Mouse (Mus musculus): Measurements from ENCODE around the gene 4931406P16Rik. TPM values are rescaled to one million over a fixed set of nuclear protein-coding genes. Genes with fewer than 3 reads are reported as not detected.

4931406P16Rik gene
- total RNA-seq, 2 experiments from 2014 or later = 38.6 to 49.4 TPM

- no peak for DNase-seq (ENCODE audit: low spot score in 2 of 2)
- intact Hi-C loops (cut with DNase I) = no loop called here
Observed at GRCm38 (mm10) chr7:34257279-34257678, 56.1 kb downstream of the 4931406P16Rik start.

DNA sequence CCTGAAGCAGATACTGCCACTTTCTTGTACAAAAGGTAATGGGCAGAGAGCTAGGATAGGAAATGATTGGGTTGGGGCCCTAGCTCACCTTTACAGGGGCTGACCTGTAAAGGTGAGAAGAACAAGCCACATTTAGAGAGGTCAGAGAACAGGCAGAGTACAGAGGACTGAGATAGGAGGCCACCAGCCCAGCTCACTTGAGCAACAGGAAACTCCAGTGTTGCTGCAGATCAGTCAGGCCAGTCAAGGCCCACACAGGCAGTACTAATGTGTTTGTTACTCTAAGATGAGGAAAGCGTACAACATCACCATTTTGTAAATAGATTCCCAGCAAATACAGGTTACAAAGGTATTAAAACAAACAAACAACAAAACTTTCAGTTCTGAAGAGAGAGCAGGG lies 57.4 kb downstream of the 4931406P16Rik start:
- no peak for DNase-seq (ENCODE audit: low spot score in 2 of 2)
- intact Hi-C loops (cut with DNase I) = no loop called here

GRCm38 (mm10) chr7:34255137-34255536 lies 58.2 kb downstream of the 4931406P16Rik start:
- no peak for DNase-seq (ENCODE audit: low spot score in 2 of 2)
- intact Hi-C loops (cut with DNase I) = no loop called here

GRCm38 (mm10) chr7:34252030-34252429 lies 61.3 kb downstream of the 4931406P16Rik start:
- intact Hi-C loops (cut with DNase I) = loop anchor here (5.0 kb wide), 1 partner anchor 105 kb away; no protein-coding TSS in a partner anchor
- no peak for DNase-seq (ENCODE audit: low spot score in 2 of 2)

DNA sequence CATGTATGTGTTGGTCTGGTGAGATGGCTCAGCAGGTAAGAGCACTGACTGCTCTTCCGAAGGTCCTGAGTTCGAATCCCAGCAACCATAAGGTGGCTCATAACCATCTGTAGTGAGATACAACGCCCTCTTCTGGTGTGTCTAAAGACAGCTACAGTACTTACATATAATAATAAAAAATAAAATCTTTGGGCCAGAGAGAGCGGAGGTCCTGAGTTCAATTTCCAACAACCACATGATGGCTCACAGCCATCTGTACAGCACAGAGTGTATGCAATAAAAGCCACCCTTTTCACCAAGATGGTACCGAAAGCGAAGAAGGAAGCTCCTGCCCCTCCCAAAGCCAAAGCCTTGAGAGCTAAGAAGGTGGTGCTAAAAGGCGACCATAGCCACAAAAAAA lies 62.6 kb downstream of the 4931406P16Rik start, which contains the start of gene Gm6096:
Gm6096 (plus strand) TSS at position 301 of the 400 bp plus-strand sequence.
- no peak for DNase-seq (ENCODE audit: low spot score in 2 of 2)
- intact Hi-C loops (cut with DNase I) = loop anchor here (5.0 kb wide), 1 partner anchor 107 kb away; no protein-coding TSS in a partner anchor

GRCm38 (mm10) chr7:34246870-34247499 lies 66.4 kb downstream of the 4931406P16Rik start:
- no peak for DNase-seq (ENCODE audit: low spot score in 2 of 2)
- intact Hi-C loops (cut with DNase I) = no loop called here

DNA sequence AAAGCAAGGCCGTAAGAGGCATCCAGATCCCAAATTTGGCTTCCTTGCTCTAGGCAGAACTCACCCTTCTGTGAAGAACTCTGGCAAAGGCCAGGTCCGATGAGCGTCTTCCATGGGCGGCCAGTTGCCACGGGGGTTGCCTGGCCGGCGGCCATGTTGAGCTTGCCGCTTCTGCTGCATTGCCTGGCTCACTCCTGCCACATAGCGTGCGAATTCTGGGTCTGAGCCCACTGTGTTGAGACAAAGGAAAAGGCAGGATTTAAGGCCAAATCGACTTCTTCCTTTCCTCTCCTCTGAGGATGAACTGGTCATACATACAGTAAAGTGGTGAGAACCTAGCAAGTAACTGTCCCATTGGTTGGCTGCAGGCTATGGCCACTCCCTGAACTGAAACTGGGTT lies 71.2 kb downstream of the 4931406P16Rik start:
- intact Hi-C loops (cut with DNase I) = no loop called here
- no peak for DNase-seq (ENCODE audit: low spot score in 2 of 2)

DNA sequence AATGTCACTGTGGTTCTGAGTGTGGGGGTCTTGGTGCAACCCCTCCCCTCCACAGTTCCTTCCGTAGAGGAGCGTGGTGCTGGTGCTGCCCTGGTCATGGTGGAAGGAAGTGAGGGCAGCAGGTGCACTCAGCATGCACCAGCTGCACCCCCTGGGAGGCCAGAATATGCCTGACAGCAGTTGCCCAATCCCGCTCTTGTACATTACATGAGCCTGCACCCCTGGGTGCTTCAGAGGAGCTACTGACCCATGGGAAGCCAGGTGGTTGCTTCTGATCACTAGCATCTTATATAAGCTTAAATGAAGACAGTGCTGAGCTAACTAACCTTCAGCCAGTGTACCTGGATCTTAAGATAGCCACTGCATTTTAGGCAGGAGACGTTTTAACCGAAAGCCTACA lies 75.3 kb downstream of the 4931406P16Rik start:
- intact Hi-C loops (cut with DNase I) = no loop called here
- DNase-seq (ENCODE audit: low spot score in 2 of 2) = no peak

GRCm38 (mm10) chr7:34235602-34236001 lies 77.7 kb downstream of the 4931406P16Rik start:
- intact Hi-C loops (cut with DNase I) = no loop called here
- no peak for DNase-seq (ENCODE audit: low spot score in 2 of 2)

GRCm38 (mm10) chr7:34234610-34235561 lies 78.5 kb downstream of the 4931406P16Rik start:
- DNase-seq (ENCODE audit: low spot score in 2 of 2) = no peak
- intact Hi-C loops (cut with DNase I) = no loop called here

DNA sequence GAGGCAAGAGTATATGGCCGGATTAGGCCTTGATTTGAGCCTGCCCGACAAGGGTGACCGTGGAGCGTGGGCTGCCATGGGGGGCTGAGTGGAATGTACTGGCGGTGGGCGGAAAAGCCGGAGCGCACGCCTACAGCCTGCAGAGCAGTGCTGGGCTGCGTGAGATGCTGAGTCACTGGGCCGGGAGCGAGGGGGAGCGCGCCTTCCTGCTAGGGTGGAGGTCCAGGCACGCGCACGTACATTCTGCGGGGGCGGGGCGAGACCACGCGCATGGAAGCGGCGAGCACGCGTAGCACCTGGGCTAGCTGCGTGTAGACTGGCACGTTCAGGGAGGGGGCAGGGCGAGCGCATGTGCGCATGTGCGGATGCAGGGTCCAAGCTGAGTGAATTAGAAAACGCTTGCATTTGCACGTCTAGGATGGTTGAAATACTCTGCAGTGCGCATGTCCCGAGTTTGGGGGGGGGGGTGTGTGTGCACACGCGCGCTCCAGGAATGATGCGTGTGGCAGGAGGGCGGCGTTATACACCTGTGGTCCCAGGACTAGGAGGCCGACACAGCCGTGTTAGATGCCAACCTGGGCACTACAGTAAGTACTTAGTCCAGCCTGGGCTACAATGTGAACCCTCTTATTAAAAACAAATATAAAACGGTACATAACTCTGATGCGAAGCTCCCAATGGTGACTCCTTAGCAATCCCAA lies 79.3 kb downstream of the 4931406P16Rik start:
- intact Hi-C loops (cut with DNase I) = no loop called here
- peak; percentile 100 for DNase-seq (ENCODE audit: low spot score in 2 of 2)

DNA sequence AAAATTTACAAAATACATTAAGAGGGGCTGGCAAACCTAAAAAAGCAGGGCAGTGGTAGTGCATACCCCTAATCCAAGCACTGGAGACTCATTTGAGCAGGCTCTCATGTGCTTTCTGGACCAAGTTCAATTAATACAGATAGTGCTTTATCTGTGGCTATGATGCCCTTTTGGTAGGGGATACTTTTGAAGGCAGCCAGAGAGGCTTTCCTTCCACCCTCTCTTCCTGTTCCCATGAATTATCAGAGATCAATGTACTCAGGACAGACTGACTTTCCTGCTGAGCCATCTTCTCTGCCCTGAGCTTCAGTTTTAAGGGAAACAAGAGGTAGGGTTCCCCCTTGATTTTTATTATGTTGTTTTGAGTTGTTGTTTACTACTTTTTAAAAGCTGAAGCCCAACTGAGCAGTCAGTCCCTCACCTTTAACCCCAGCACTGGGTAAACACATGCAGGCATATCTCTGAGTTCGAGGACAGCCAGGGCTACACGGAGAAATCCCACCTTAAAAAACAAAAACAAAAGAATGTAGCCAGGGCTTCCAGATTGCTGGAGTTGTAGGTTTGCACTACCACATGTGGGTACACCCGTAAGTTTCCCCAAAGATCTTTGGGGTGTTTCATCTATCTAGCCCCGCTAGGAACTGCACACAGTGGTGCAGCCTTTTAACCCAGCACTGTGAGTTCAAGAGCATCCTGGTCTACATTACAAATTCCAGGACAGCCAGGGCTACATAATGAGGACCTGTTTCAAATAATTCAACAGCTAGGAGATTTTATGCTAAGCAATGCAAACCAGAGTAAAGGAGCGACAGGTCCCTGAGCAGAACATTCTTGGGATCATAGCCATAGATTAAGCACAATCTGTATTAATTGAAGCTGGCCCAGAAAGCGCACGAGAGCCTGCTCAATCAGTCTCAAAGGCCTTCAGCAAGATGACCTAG lies 80.3 kb downstream of the 4931406P16Rik start:
- no peak for DNase-seq (ENCODE audit: low spot score in 2 of 2)
- intact Hi-C loops (cut with DNase I) = no loop called here

GRCm38 (mm10) chr7:34230116-34230515 lies 83.2 kb downstream of the 4931406P16Rik start, which contains the start of gene Gpi1:
Gpi1 (minus strand) TSS chr7:34230336.
- peak; percentile 78 to 83 for DNase-seq (ENCODE audit: low spot score in 2 of 2)
- intact Hi-C loops (cut with DNase I) = no loop called here

DNA sequence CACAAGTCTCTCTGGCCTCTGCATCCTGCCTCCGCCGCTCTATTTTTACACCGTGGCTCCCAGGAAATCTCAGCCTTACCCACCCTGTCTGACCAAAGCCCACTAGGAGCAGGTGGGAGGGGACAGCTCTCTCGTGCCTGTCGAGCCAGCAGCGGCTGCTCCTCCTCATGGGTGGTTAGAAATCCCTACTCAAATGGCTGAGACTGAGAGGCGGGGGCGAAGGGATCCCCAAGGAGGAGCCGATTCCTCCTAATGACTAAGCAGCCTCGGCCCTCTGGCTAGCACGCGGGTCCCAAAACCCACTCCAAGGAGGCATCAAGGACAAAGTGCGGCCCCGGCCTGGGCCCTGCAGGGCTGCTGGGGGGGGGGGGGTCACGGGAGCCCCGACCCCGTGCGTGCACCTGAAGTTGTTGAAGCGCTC lies 83.7 kb downstream of the 4931406P16Rik start:
- peak; percentile 73 for DNase-seq (ENCODE audit: low spot score in 2 of 2)
- intact Hi-C loops (cut with DNase I) = no loop called here

- no peak for DNase-seq (ENCODE audit: low spot score in 2 of 2)
- intact Hi-C loops (cut with DNase I) = no loop called here
Observed at GRCm38 (mm10) chr7:34229153-34229552, 84.2 kb downstream of the 4931406P16Rik start.

DNA sequence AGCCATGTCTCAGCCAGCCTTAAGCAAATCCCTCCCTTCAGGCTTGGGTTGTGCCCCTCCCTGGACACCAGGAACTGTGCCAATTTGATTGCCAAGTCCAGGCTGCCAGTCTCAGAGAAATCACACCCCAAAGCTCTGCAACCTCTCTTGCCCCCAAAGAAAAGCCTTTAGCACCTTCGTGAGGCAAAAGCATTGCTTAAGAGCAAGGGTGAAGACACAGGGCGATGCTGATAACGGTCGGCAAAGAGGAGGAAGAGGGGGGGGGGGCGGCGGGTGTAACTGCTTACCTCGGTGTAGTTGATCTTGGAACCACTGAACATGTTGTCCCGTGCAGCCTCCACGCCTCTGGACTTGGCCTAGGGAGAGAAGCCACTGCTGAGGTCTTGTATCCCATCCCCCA lies 84.7 kb downstream of the 4931406P16Rik start:
- intact Hi-C loops (cut with DNase I) = no loop called here

GRCm38 (mm10) chr7:34226846-34227245 lies 86.5 kb downstream of the 4931406P16Rik start:
- intact Hi-C loops (cut with DNase I) = no loop called here
- no peak for DNase-seq (ENCODE audit: low spot score in 2 of 2)

More for the DNA sequence above, 84.7 kb downstream of the 4931406P16Rik start:
- DNase-seq (ENCODE audit: low spot score in 2 of 2) = no peak

DNA sequence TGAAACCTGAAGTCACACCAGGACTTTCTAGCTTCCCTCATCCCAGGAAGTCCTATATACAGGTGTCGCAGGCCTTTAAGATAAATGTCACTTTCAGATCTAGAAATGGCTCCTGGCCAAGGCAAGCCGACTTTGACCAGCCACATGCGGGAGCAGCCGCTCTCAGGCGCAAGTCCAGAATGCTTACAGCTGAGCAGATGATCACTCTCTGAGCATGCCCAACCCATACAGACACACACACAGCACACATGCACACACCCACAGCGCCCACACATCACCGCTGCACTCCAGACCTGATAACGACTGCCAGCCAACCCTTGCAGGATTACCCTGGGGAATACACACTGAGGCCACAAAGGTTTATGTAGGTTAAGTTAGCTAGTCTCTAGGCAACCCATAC lies 87.3 kb downstream of the 4931406P16Rik start:
- intact Hi-C loops (cut with DNase I) = no loop called here
- DNase-seq (ENCODE audit: low spot score in 2 of 2) = peak; percentile 40 to 55

GRCm38 (mm10) chr7:34224308-34224707 lies 89.0 kb downstream of the 4931406P16Rik start:
- intact Hi-C loops (cut with DNase I) = no loop called here
- DNase-seq (ENCODE audit: low spot score in 2 of 2) = no peak

Measured in left cerebral cortex, postnatal 36 days (tissue).